Mouse (Mus musculus) T-helper 17 cell (primary cell): ENCODE measurements around the gene St6galnac4.

Experiments
- in situ Hi-C, 2 experiments: fragments of 300-600 bp; cut with MboI, MseI; formaldehyde crosslinking; loops; 1 replicate in 1 of 2; 2 replicates in 1 of 2; pipeline ENCODE4 v1.15.1; 2025; ENCODE audit warnings: high pct_unique_total_duplicates in 2 of 2

The St6galnac4 gene

DNA sequence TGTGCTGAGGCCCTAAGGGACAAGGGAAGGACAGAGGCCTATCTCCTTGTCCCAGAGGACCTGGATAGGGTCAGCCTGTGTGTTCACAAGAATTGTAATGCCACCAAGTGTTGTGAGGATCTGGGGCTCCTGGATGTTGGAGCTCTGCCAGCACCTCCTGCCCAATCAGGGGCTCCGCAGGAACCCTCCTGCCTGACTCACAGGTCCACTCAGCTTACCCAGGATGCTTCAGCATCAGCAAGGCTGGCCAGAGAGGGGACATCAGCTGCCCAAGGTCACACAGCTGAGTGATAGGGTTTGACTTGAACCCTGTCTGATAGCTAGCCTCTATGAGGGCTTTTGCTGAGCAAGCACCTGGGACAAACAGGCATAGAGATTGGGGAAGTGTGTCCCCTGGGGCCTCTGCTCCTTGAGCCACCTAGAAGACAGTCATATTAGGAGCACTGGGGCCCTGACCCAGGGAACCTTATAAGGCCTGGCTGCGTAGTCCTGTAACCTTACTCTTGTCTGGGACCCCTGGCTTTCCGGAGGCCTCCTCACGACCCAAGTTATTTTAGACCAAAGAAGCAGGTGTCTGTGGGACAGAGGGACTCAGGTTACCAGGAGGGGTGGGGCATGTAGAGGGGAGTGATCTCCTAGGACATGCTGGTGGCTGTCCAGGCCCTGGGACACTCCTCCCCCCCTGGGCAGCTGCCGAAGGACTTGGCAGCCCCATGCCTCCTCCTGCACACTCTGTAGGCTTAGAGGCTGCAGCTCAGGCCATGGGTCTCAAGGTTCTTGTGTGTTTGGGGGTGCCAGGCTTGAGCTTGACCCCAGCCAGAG, 39.2 kb downstream of the St6galnac4 start:
- in situ Hi-C loops, result no loop called here

DNA sequence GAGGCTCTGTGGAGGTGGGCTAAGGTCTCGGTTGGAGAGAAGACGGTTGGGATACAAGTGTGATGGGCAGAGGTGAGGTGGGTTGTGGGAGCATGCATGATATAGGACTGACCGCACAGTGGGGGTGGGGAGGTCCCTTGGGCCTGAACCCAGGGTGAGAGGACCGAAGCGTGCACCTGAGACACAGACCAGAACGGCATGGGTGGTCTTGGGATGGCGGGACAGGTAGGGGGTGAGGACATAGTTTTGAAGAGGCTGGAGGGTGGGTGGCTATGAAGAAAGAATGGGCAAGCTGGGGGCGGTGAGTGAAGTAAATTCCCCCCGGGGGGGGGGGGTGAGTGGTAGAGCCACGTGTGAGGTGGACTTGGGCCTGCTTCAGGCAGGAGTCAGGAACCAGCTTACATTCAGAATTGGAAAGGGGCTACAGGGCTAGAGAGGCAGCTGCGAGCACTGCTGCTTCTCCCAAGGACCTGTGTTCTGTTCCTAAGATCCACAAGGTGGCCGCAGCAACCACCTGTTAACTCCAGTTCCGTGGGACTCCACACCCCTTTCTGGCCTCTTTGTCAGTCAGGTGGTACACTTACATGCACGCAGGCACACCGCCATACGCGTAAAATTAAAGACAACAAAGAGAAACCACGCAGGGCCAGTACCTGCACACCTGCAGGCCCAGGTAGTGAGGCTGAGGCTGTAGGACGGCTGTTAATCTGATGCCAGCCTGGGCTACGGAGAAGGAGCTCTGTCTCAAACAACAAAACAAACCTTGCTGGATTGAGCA, 40.6 kb downstream of the St6galnac4 start:
- in situ Hi-C loops, result no loop called here

- in situ Hi-C loops, result no loop called here
Measured at GRCm38 (mm10) chr2:32628044-32628550, 41.2 kb downstream of the St6galnac4 start.

DNA sequence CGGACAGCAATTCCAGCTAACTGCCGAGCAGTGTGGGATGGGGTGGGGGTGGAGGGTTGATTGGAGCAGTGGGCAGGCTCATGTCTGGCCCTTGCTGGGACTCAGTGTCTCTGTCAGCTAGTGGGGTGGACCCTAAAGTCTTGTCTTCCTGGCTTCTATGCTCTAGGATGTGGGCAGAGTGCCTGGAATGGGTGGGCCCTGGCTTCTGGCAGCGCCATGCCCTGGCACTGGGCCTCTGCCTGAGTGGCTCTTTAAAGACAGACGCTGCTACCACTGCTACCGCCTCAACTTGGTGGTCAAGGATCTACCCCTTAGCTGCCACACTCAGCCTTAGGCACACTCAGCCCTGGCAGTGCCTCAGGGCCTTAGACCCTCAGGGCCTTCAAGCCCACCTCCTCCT, 41.8 kb downstream of the St6galnac4 start:
- in situ Hi-C loops, result no loop called here

DNA sequence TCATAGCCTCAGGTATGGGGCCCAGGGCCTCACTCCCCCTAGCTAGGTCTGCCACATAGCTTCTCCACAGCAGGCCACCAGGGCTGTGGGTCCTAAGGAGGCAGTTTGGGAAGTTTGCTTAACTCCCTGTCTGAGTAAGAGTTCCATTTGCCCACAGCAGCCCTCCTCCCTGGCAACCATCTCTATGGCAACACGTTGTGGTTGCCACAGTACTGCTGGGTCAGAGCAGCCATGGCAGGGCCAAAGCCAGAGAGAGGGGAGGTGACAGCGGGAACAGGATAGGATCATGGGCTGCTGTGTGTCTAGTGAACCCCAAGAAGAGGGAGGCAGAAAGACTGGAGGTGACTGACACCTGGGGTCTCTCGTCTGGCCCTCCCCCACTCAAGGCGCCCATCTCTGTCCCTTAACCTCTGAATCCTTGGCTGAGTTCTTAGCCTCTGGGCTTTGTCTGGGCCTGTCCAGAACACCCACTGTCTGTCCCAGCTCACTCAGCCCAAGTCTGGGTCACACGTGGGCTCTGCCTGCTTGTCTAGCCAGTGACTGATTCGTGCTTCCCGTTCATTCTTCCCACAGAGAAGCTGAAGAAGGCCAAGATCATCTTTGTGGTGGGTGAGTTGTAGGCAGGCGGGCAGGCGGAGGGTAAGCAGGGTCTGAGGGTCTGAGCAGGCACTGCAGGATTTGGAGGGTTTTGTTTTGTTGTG, 42.5 kb downstream of the St6galnac4 start:
- in situ Hi-C loops, result no loop called here

GRCm38 (mm10) chr2:32630036-32630435, 43.1 kb downstream of the St6galnac4 start:
- in situ Hi-C loops, result loop anchor here (5.0 kb wide), 1 partner anchor 57 kb away; no protein-coding TSS in a partner anchor

GRCm38 (mm10) chr2:32631046-32631445, 44.2 kb downstream of the St6galnac4 start:
- in situ Hi-C loops, result loop anchor here (5.0 kb wide), 1 partner anchor 56 kb away; no protein-coding TSS in a partner anchor

GRCm38 (mm10) chr2:32631737-32632394, 45.0 kb downstream of the St6galnac4 start:
- in situ Hi-C loops, result loop anchor here (5.0 kb wide), 1 partner anchor 55 kb away; no protein-coding TSS in a partner anchor

- in situ Hi-C loops, result loop anchor here (5.0 kb wide), 1 partner anchor 54 kb away; no protein-coding TSS in a partner anchor
Measured at GRCm38 (mm10) chr2:32633660-32634059, 46.8 kb downstream of the St6galnac4 start.

DNA sequence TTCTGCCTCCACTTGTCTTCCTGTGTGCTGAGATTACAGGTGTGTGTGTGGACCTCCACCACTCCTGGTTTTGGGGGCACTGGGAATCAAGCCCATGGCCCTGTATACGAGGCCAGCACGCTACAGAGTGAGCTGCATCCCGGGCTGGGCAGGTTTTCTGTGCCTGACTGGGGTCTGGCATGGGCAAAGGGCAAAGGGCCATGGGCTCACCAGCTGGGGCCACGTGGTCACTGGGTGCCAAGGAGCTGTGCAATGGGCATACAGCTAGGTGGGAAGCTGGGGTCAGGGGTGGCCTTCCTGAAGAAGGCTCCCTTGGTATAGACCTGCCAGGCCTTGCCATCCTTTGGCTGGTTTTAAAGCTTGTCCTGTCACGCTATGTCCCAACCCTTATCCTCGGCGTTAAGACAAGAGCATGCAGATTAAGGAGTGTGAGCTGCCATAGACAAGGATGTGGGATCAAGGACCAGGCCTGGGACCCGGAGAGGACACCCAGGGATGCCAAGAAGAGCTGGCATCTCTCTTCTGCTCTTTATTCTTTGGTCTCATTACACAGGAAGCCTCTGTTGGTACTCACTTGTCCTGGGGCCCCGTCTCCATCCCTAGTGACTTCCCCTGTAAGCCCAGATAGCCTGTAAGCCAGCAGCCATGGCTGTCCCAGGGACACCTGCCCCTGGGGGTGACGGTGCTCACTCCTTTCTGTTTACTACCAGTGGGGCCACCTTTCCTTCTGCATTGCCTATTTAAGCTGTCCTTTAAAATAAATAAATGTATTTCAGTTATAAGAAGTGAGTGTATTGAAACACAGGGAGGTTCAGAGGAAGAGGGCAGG, 47.6 kb downstream of the St6galnac4 start:
- in situ Hi-C loops, result loop anchor here (5.0 kb wide), 1 partner anchor 53 kb away; no protein-coding TSS in a partner anchor

GRCm38 (mm10) chr2:32636617-32637016, 49.7 kb downstream of the St6galnac4 start:
- in situ Hi-C loops, result no loop called here

- in situ Hi-C loops, result no loop called here
Measured at GRCm38 (mm10) chr2:32637778-32638281, 50.9 kb downstream of the St6galnac4 start.

- in situ Hi-C loops, result loop anchor here in 1 of 2 experiments (10.0 kb wide), 1 partner anchor 705 kb away; no protein-coding TSS in a partner anchor
Measured at GRCm38 (mm10) chr2:32639632-32640031, 52.7 kb downstream of the St6galnac4 start.

DNA sequence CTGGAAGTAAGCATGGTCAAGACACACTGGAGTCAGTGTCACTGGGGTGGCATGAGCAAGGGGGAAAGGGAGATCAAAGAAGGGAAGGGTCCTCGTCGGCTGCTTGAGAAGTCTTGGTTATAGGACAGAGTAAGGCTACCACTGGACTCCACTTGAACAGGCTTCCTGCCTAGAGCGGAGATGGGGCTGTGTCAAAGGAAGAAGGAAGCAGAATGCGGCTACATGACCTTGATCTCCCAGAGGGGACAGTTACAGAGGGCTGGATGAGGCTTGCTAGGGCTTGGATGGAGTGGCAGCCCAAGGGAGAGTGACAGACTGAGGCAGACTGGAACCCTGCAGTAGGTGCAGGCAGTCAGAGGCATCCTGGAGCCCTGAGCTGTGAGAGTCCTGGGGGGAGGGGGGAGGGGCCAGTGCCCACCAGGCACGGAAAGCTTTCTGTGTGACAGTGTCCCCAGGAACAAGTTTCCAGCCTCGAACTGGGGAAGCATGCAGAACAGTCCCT, 53.7 kb downstream of the St6galnac4 start:
- in situ Hi-C loops, result loop anchor here in 1 of 2 experiments (10.0 kb wide), 1 partner anchor 706 kb away; no protein-coding TSS in a partner anchor

- in situ Hi-C loops, result loop anchor here in 1 of 2 experiments (10.0 kb wide), 1 partner anchor 707 kb away; no protein-coding TSS in a partner anchor
Measured at GRCm38 (mm10) chr2:32641810-32642209, 54.9 kb downstream of the St6galnac4 start.

DNA sequence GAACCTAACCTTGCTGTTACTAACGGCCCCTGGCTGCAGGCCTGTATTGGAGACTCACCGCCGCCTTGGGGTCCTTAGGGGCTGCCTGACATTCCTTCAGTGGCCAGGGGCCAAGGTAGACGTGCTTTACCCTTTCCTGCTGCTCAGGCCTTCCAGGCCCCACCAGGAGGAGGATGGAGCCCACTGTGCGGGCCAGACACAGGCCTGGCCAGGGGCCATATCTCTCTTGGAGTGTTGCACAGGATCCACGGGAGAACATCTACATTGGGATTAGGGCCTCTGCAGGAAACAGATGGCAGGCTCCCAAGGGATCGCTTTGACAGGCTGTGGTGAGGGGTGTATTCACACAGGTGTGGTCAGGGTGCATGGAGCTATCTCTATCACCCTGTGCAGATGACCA, 55.9 kb downstream of the St6galnac4 start:
- in situ Hi-C loops, result loop anchor here in 1 of 2 experiments (10.0 kb wide), 1 partner anchor 708 kb away; no protein-coding TSS in a partner anchor

DNA sequence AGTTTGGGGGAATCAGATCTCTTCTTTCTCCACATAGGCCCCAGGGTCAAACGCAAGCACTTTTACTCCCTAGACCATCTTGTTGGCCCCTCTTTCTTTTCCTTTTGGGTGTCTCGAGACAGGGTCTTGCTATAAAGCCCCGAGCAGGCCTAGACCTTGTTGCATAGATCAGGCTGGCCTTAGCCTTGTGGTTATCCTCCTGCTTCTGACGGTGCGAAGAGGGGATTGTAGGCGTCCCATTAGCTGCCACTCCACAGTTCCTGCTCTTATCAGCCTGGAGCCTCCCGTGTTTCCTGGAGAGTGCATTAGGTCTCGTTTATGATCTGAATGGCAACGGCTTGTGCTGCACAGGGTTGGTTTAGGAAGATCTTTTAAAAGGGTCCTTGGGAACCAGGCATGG, 57.2 kb downstream of the St6galnac4 start:
- in situ Hi-C loops, result loop anchor here in 1 of 2 experiments (10.0 kb wide), 1 partner anchor 709 kb away; no protein-coding TSS in a partner anchor

- in situ Hi-C loops, result loop anchor here in 1 of 2 experiments (10.0 kb wide), 1 partner anchor 710 kb away; no protein-coding TSS in a partner anchor
Measured at GRCm38 (mm10) chr2:32644799-32645475, 58.0 kb downstream of the St6galnac4 start.
